Mouse (Mus musculus) G1E (cell line): Measurements from ENCODE around the gene Lbh.

ENCODE experiments used
- CTCF ChIP-seq: IDR thresholded peaks from 2 replicates; pipeline ENCODE4 v1.5.1; 2012; ENCODE audit warnings: low read depth, low read length, inconsistent platforms, mixed read lengths
- GATA1 ChIP-seq: IDR thresholded peaks from 2 replicates; pipeline ENCODE4 v1.6.1; 2012; ENCODE audit warnings: borderline replicate concordance, low read length, inconsistent platforms, mixed read lengths

DNA sequence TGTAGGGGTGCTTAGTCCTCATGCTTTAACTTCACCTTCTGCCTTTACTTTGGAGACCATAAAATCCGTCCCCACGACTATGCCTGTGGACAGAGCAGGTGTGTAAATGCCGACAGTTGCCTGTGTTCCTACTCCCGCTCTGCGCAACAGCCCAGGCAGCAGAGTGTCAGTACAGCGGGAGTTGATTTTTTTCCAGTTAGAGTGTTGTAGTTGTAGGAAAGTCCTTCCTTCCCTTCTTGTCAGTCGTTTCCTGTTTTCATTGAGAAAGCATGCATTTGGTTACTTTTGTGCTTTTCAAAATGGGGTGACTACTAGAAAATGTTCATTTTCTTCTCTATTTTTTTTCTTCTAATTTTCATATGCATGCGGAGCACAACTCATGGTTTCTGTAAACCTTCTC lies 8.9 kb downstream of the Lbh start:
- TF ChIP-seq GATA1 (no peak), CTCF (no peak)
